Mouse (Mus musculus): ENCODE results near the gene Nlrc4. TPM values are rescaled to one million over a fixed set of nuclear protein-coding genes. Genes with fewer than 3 reads are reported as not detected.
"Not testable (repeated sequence)": the region's sequence is repeated elsewhere in the genome, so short reads cannot be mapped to it uniquely, and the experiment has no call there.

The Nlrc4 gene
- under 1 TPM; 0.16 to 0.41 TPM for total RNA-seq (2021)
- long read RNA-seq, experiment 1 = 0 reads
- long read RNA-seq, experiment 2 = 0 reads

DNA sequence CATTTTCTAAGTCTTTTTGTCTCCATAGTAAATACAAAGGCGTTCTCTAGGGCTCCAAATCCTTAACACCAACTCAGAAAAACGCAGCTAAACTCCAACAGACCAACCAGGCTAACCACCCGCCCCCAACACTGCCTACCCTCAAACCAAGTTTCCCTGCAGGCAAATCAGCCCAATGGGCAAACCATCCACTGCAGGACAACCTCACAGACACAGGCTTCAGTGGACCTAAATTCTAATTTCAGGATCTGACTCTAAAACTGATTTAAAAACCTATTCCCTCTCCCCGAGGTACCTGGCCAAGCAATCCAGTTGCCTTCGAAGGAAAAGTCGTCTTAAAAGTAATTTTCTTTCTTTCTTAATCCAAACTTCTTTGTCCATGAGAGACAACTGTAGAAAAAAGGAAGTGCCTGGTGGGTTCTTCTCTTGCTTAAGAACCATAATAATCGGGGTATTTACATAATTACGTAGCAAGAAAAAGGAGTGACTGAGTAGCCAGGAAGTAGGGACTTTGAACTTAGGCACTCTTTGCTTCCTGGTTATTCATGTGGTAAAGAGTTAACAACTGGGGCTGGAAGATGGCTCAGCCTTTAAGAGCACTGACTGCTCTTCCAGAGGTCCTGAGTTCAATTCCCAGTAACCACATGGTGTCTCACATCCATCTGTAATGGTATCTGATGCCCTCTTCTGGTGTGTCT, at the start of gene Nlrc4:
Nlrc4 (minus strand) TSS at position 432 of the 698 bp plus-strand sequence.
- no peak within 1 kb of the TSS for H3K27ac ChIP-seq
- TF ChIP-seq CTCF (IDR thresholded peaks at IDR 0.05) = no peak
- intact Hi-C loops (cut with DNase I) = no loop called here
- no peak for DNase-seq (ENCODE audit: extremely low spot score in 1 of 2, low spot score in 2 of 2)
- no peak within 1 kb of the TSS for H3K4me3 ChIP-seq

- no peak for TF ChIP-seq CTCF (IDR thresholded peaks at IDR 0.05)
- no peak for DNase-seq (ENCODE audit: extremely low spot score in 1 of 2, low spot score in 2 of 2)
- H3K4me3 ChIP-seq = no peak overlapping the region
- intact Hi-C loops (cut with DNase I) = no loop called here
- H3K27ac ChIP-seq = peak overlapping the region; percentile 74; the same call in 1 of the 2 replicates
These were observed 49.7 kb upstream of the Nlrc4 start for GRCm38 (mm10) chr17:74508600-74508999.

DNA sequence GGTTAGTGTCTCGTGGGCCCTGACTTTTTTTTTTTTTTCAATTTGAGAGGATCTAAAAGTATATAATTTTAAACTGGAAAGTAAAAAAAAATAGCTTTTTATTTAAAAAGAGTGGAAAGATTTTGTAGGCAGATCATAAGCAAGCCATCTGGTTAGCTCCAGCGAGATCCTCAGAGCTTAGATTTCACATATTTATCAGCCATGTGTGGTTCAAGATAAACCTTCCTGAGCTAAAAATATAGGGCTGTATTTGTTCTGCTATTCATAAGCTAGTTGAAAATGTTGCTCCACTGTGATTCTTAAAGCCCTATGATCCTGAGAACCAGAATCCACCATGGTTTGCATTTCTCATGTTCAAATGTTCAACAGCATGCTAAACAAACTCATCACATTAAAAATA, 49.0 kb upstream of the Nlrc4 start:
- Histone ChIP-seq H3K27ac (peak overlapping the region; percentile 74), H3K4me3 (no peak overlapping the region)
- no peak for DNase-seq (ENCODE audit: extremely low spot score in 1 of 2, low spot score in 2 of 2)
- intact Hi-C loops (cut with DNase I) = no loop called here
- no peak for TF ChIP-seq CTCF (IDR thresholded peaks at IDR 0.05)

GRCm38 (mm10) chr17:74501085-74501484, 42.1 kb upstream of the Nlrc4 start:
- no peak for TF ChIP-seq CTCF (IDR thresholded peaks at IDR 0.05)
- no peak overlapping the region for H3K4me3 ChIP-seq
- intact Hi-C loops (cut with DNase I) = no loop called here
- H3K27ac ChIP-seq = no peak overlapping the region
- DNase-seq (ENCODE audit: extremely low spot score in 1 of 2, low spot score in 2 of 2) = no peak

DNA sequence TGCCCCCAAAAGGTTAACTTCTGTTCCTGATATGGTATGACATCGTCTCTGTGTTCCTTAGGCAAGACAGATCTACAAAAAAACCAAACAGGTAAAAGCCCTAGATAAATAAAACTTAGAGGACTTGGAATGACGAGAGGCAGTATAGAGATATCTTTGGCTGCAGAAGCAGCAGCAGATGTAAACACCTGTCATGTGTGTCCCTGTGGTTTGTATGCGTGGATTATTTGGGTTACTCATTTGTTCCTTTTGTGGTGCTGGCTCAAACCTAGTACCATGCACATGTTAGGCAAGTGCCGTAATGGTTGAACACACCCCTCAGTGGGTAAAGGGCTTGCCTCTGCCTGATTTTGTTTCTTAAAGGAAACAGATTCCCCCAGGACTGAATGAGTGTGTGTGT, 41.3 kb upstream of the Nlrc4 start:
- DNase-seq (ENCODE audit: extremely low spot score in 1 of 2, low spot score in 2 of 2) = no peak
- no peak overlapping the region for H3K27ac ChIP-seq
- TF ChIP-seq CTCF (IDR thresholded peaks at IDR 0.05) = no peak
- intact Hi-C loops (cut with DNase I) = no loop called here
- H3K4me3 ChIP-seq = no peak overlapping the region

DNA sequence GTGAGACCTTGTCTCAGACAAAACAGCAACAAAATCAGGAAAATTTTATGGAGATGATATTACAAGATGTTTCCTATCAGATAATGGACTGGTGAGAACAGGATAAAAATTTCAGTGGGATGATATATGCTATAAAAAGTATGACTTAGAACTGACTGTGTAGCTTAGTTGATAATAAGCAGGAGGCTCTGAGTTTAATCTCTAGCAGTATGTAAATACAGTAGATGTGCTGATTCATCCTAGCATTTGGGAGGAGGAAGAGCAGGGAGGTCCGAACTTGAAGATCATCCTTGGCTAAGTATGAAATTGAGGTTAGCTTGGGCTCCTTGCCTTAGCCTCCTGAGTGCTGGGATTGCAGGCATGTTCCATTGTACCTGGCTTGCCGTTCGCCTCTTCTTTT, 32.6 kb upstream of the Nlrc4 start:
- DNase-seq (ENCODE audit: extremely low spot score in 1 of 2, low spot score in 2 of 2) = no peak
- intact Hi-C loops (cut with DNase I) = no loop called here
- Histone ChIP-seq H3K4me3 (no peak overlapping the region), H3K27ac (no peak overlapping the region)
- no peak for TF ChIP-seq CTCF (IDR thresholded peaks at IDR 0.05)

DNA sequence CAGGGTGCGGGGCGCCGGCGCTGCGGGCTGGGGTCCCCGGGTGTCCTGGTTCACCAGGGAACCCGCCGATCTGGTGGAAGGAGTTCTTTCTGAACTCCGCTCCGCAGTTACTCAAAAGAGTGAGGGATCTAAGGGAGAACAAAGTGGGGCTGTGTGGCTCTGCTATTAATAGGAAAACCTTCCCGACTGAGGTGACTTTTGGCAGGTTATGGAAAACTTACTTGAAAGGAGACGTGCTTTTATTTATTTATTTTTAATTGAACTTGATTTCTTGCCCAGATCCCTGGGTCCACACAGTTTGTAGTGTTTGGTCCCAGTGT, 30.9 kb upstream of the Nlrc4 start:
- Histone ChIP-seq H3K4me3 (peak overlapping the region; percentile 99), H3K27ac (peak overlapping the region; percentile 90)
- DNase-seq (ENCODE audit: extremely low spot score in 1 of 2, low spot score in 2 of 2) = no peak
- intact Hi-C loops (cut with DNase I) = loop anchor here (1.0 to 5.0 kb wide), 2 partner anchors 38 to 93 kb away; partner anchors contain the start of genes Birc6 and Slc30a6
- TF ChIP-seq CTCF (IDR thresholded peaks at IDR 0.05) = no peak

GRCm38 (mm10) chr17:74489024-74489900, 30.3 kb upstream of the Nlrc4 start, which contains the start of gene Yipf4:
Gene Yipf4 (plus strand): TSS chr17:74489493.
- no peak for TF ChIP-seq CTCF (IDR thresholded peaks at IDR 0.05)
- intact Hi-C loops (cut with DNase I) = loop anchor here (1.0 to 5.0 kb wide), 2 partner anchors 39 to 92 kb away; partner anchors contain the start of genes Birc6 and Slc30a6
- peak; percentile 96 to 98 for DNase-seq (ENCODE audit: extremely low spot score in 1 of 2, low spot score in 2 of 2)
- H3K27ac ChIP-seq = peak within 1 kb of the TSS; percentile 90
- H3K4me3 ChIP-seq = peak within 1 kb of the TSS; percentile 99

DNA sequence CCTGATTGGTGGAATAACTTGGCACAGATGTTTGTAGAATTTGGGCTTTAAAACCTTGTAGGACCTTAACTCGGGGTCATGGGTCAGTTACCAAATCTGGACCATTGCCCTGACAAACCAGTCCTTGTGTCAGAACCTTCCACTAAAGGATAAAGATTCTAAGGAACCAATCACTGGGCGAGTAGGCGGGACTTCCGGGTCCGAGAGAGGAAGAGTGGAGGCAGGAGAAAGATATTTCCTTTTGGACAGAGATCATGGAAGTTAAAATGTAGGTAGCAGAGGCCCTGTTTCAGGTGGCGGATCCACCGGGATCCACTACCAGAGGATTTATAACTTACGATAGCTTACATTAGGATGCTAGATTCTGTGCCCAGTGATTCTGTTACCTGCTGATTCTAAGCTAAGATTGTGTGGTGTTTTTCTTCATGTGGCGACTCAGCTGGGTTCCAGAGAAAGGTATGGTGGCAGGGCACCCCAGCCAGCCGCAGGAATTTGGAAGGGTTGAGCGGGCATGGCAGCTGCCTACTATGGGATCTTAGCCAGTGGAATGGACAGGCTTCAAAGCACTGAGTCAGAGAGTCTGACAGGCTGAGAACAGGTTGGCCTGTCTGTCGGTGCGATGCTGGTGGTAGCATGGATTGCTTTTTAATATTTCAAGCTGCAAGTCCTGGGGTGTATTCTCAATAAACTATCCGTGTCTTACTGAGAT, 21.6 kb upstream of the Nlrc4 start:
- H3K4me3 ChIP-seq = no peak overlapping the region
- intact Hi-C loops (cut with DNase I) = no loop called here
- DNase-seq (ENCODE audit: extremely low spot score in 1 of 2, low spot score in 2 of 2) = no peak
- TF ChIP-seq CTCF (IDR thresholded peaks at IDR 0.05) = no peak
- no peak overlapping the region for H3K27ac ChIP-seq

- H3K4me3 ChIP-seq; H3K27ac ChIP-seq; DNase-seq (ENCODE audit: extremely low spot score in 1 of 2, low spot score in 2 of 2); intact Hi-C loops (cut with DNase I): not testable (repeated sequence)
These were observed 11.2 kb upstream of the Nlrc4 start for GRCm38 (mm10) chr17:74470133-74470532.

DNA sequence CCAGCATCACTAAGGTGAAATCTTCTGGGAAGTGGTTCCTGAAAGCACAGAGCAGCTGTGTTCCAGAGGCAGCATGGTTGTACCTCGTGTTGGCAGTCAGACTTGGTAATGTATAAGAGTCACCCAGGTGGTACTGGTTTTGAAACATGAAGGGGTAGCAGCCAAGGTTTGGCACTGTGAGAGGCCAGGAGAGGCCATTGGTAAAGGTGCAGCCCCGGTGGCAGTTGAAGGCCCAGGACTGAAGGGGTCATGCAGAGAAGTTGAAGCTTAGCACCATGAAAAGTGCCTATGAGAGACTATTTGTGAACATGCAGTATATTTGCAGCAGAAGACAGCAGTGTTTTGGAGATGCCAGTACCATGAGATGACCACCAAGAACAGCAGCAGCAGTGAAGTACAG, 9.0 kb upstream of the Nlrc4 start:
- H3K4me3 ChIP-seq; intact Hi-C loops (cut with DNase I): not testable (repeated sequence)

GRCm38 (mm10) chr17:74463510-74463909, 4.6 kb upstream of the Nlrc4 start:
- no peak for TF ChIP-seq CTCF (IDR thresholded peaks at IDR 0.05)
- Histone ChIP-seq H3K27ac (no peak overlapping the region), H3K4me3 (no peak overlapping the region)
- no peak for DNase-seq (ENCODE audit: extremely low spot score in 1 of 2, low spot score in 2 of 2)
- intact Hi-C loops (cut with DNase I) = no loop called here

More for the DNA sequence above, 9.0 kb upstream of the Nlrc4 start:
- DNase-seq (ENCODE audit: extremely low spot score in 1 of 2, low spot score in 2 of 2); H3K27ac ChIP-seq: not testable (repeated sequence)
